Mouse (Mus musculus) gastrocnemius, adult 18-20 months (tissue): ENCODE data around the gene Rfwd3. TPM values are rescaled to one million over a fixed set of nuclear protein-coding genes. Genes with fewer than 3 reads are reported as not detected.
"Not testable (repeated sequence)": the region's sequence is repeated elsewhere in the genome, so short reads cannot be mapped to it uniquely, and the experiment has no call there.

Experiments used
- DNase-seq: peaks from one replicate; pipeline ENCODE4 v3.0.0; 2021; ENCODE audit warnings: low spot score
- total RNA-seq, 2 experiments: library from RNA; stranded (reverse); gene quantifications; 2 replicates each; pipeline ENCODE4 v1.2.3; 2021

Rfwd3 gene
- total RNA-seq, 2 experiments from 2014 or later, result 3.5 to 4.2 TPM

GRCm38 (mm10) chr8:111291733-111292132 is 8.3 kb downstream of the Rfwd3 start:
- no peak for DNase-seq

- no peak for DNase-seq
Observed at GRCm38 (mm10) chr8:111290586-111290985, 9.4 kb downstream of the Rfwd3 start.

- DNase-seq, result no peak
Observed at GRCm38 (mm10) chr8:111285603-111286002, 14.4 kb downstream of the Rfwd3 start.

- DNase-seq, result no peak
Observed at GRCm38 (mm10) chr8:111282093-111282492, 17.9 kb downstream of the Rfwd3 start.

GRCm38 (mm10) chr8:111268277-111268676 is 31.7 kb downstream of the Rfwd3 start:
- no peak for DNase-seq

GRCm38 (mm10) chr8:111266161-111266560 is 33.9 kb downstream of the Rfwd3 start:
- DNase-seq, result not testable (repeated sequence)

- no peak for DNase-seq
Observed at GRCm38 (mm10) chr8:111264693-111265220, 35.3 kb downstream of the Rfwd3 start.

GRCm38 (mm10) chr8:111261981-111262381 is 38.0 kb downstream of the Rfwd3 start:
- no peak for DNase-seq

GRCm38 (mm10) chr8:111260251-111260650 is 39.8 kb downstream of the Rfwd3 start:
- DNase-seq, result no peak

GRCm38 (mm10) chr8:111259408-111259741 is 40.6 kb downstream of the Rfwd3 start:
- DNase-seq, result no peak

GRCm38 (mm10) chr8:111258631-111259407 is 41.2 kb downstream of the Rfwd3 start, which contains the start of gene Glg1:
Gene Glg1 (minus strand): TSS chr8:111259216.
- peak; percentile 93 for DNase-seq

- DNase-seq, result no peak
Observed at GRCm38 (mm10) chr8:111258010-111258630, 41.9 kb downstream of the Rfwd3 start.

- no peak for DNase-seq
Observed at GRCm38 (mm10) chr8:111252487-111253112, 47.4 kb downstream of the Rfwd3 start.

- DNase-seq, result no peak
Observed at GRCm38 (mm10) chr8:111250111-111250510, 49.9 kb downstream of the Rfwd3 start.

GRCm38 (mm10) chr8:111248136-111248535 is 51.9 kb downstream of the Rfwd3 start:
- no peak for DNase-seq

- DNase-seq, result not testable (repeated sequence)
Observed at GRCm38 (mm10) chr8:111246864-111247263, 53.2 kb downstream of the Rfwd3 start.

GRCm38 (mm10) chr8:111246287-111246830 is 53.7 kb downstream of the Rfwd3 start:
- DNase-seq, result no peak

- DNase-seq, result no peak
Observed at GRCm38 (mm10) chr8:111237301-111237700, 62.7 kb downstream of the Rfwd3 start.

- DNase-seq, result no peak
Observed at GRCm38 (mm10) chr8:111233730-111234129, 66.3 kb downstream of the Rfwd3 start.

- DNase-seq, result no peak
Observed at GRCm38 (mm10) chr8:111224153-111224552, 75.9 kb downstream of the Rfwd3 start.
